Mouse (Mus musculus): ENCODE results near the gene Atp6v1fnb. TPM values are rescaled to one million over a fixed set of nuclear protein-coding genes. Genes with fewer than 3 reads are reported as not detected.

The Atp6v1fnb gene
- polyA plus RNA-seq, 1 experiment, result 0.17 TPM

- DNase-seq, result no peak
- TF ChIP-seq CTCF (conservative IDR thresholded peaks at IDR 0.05; ENCODE audit: insufficient read depth, insufficient read length, low read depth, low read length) (no peak), POLR2A (IDR thresholded peaks at IDR 0.05; ENCODE audit: low read depth, low read length) (no peak)
- no peak overlapping the region for H3K27ac ChIP-seq (ENCODE audit: insufficient read depth, low read depth, low read length)
- H3K27me3 ChIP-seq (replicated peaks; ENCODE audit: control insufficient read depth, insufficient read depth, low read length), result peaks cover 5% of the 10 kb centered on the region
- H3K36me3 ChIP-seq (ENCODE audit: control insufficient read depth, insufficient read depth, low read length), result no peaks in the 10 kb centered on the region
- H3K4me3 ChIP-seq (ENCODE audit: insufficient read depth, low read depth, low read length), result peak overlapping the region; percentile 48
- H3K4me1 ChIP-seq (ENCODE audit: control insufficient read depth, insufficient read depth, low read length), result no peaks in the 10 kb centered on the region
Measured at GRCm38 (mm10) chr6:29432676-29433037, 38.6 kb upstream of the Atp6v1fnb start.

DNA sequence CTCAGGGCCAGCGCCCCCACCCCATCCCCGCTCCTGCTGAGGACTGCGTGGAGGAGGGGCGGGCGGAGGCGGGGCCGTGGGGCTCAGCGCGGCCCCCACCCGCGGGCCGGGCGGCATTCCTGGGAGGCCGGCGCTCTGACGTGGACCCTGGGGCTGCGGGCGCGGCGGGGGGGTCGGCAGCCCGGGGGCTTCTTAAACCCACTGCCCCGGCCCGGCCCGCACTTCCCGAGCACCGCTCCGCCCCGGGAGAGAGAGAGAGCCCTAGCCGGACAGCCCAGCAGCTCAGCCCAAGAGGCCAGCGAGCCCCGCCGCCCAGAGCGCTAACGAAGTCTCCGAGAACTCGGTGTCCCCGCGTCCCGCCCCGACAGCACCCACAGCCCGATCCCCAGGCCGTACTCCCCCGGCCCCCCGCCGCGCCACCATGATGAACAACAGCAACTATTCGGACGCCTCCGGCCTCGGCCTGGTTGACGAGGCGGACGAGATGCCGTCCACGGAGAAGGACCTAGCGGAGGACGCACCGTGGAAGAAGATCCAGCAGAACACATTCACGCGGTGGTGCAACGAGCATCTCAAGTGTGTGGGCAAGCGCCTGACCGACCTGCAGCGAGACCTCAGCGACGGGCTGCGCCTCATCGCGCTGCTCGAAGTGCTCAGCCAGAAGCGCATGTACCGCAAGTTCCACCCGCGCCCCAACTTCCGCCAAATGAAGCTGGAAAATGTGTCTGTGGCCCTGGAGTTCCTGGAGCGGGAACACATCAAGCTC, 38.0 kb upstream of the Atp6v1fnb start, which contains the start of gene Flnc:
Gene Flnc (plus strand): TSS at position 219 of the 766 bp plus-strand sequence.
- Histone ChIP-seq H3K27ac (ENCODE audit: insufficient read depth, low read depth, low read length) (no peak within 1 kb of the TSS), H3K27me3 (replicated peaks; ENCODE audit: control insufficient read depth, insufficient read depth, low read length) (peaks cover 5% of the 10 kb centered on the region), H3K4me1 (ENCODE audit: control insufficient read depth, insufficient read depth, low read length) (no peaks in the 10 kb centered on the region), H3K36me3 (ENCODE audit: control insufficient read depth, insufficient read depth, low read length) (no peaks in the 10 kb centered on the region), H3K4me3 (ENCODE audit: insufficient read depth, low read depth, low read length) (peak within 1 kb of the TSS; percentile 48)
- no peak for TF ChIP-seq POLR2A (IDR thresholded peaks at IDR 0.05; ENCODE audit: low read depth, low read length)
- TF ChIP-seq CTCF (conservative IDR thresholded peaks at IDR 0.05; ENCODE audit: insufficient read depth, insufficient read length, low read depth, low read length), result no peak
- DNase-seq, result peak; percentile 14
- 1% methylated on average over 71 of the region's 77 CpGs for WGBS

DNA sequence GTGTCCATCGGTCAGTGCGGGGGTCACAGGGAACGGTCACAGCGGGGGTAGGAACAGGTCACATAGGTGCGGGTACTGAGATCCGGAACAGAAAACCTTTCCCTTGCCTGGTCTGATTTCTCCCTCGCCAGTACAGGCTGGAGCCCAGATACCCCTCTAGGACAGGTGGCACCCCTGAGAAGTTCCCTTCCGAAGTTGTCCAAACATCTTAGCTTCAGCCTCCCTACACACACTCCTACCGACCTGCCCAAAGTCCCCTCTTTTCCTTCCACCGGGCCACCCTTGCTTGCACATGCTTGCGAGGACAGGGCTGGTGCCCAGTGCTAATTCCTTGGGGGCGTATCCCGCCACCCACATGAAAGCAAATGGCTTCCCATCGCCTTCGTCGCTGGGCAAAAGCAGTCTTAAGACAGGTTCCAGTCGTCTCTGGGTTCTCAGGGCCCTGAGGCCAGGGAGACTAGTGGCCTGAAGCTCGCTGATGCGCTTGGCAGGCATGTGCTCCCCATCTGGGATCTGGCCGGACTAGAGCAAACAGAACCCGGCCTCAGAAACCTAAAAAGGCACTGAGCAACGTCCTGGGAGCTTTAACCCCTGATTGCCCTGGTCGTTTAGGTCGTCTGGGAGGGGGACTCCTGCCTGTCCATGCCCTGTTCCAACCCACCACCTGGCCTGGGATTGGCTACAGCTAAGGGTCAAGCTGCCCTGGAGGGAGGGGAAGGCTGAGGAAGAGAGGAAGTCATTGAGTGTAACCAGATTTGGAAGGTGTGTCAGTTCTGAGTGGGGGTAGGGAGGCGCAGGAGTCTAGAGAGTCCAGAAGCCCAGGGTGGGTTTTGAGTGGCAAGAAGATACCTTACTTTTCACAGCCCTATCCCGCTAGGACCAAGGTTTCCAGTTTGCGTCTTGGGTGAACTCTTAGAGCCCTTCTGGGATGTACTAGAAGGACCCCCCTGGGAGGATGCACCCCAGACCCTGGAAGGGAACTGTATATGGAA, 37.1 kb upstream of the Atp6v1fnb start:
- no peaks in the 10 kb centered on the region for H3K36me3 ChIP-seq (ENCODE audit: control insufficient read depth, insufficient read depth, low read length)
- TF ChIP-seq CTCF (conservative IDR thresholded peaks at IDR 0.05; ENCODE audit: insufficient read depth, insufficient read length, low read depth, low read length) (no peak), POLR2A (IDR thresholded peaks at IDR 0.05; ENCODE audit: low read depth, low read length) (no peak)
- WGBS, result 28% methylated on average over 27 of the region's 27 CpGs
- H3K4me1 ChIP-seq (ENCODE audit: control insufficient read depth, insufficient read depth, low read length), result no peaks in the 10 kb centered on the region
- peaks cover 5% of the 10 kb centered on the region for H3K27me3 ChIP-seq (replicated peaks; ENCODE audit: control insufficient read depth, insufficient read depth, low read length)
- no peak overlapping the region for H3K27ac ChIP-seq (ENCODE audit: insufficient read depth, low read depth, low read length)
- no peak for DNase-seq
- peak overlapping the region; percentile 48; the same call in 1 of the 2 replicates for H3K4me3 ChIP-seq (ENCODE audit: insufficient read depth, low read depth, low read length)

- Histone ChIP-seq H3K27ac (ENCODE audit: insufficient read depth, low read depth, low read length) (no peak overlapping the region), H3K36me3 (ENCODE audit: control insufficient read depth, insufficient read depth, low read length) (no peaks in the 10 kb centered on the region), H3K4me1 (ENCODE audit: control insufficient read depth, insufficient read depth, low read length) (no peaks in the 10 kb centered on the region), H3K4me3 (ENCODE audit: insufficient read depth, low read depth, low read length) (no peak overlapping the region), H3K27me3 (replicated peaks; ENCODE audit: control insufficient read depth, insufficient read depth, low read length) (peaks cover 5% of the 10 kb centered on the region)
- no peak for TF ChIP-seq POLR2A (IDR thresholded peaks at IDR 0.05; ENCODE audit: low read depth, low read length)
- no peak for TF ChIP-seq CTCF (conservative IDR thresholded peaks at IDR 0.05; ENCODE audit: insufficient read depth, insufficient read length, low read depth, low read length)
- 46% methylated on average over 13 of the region's 13 CpGs for WGBS
- DNase-seq, result no peak
Measured at GRCm38 (mm10) chr6:29434911-29435691, 36.1 kb upstream of the Atp6v1fnb start.

- WGBS, result 52% methylated on average over 6 of the region's 6 CpGs
- no peaks in the 10 kb centered on the region for H3K36me3 ChIP-seq (ENCODE audit: control insufficient read depth, insufficient read depth, low read length)
- DNase-seq, result no peak
- H3K27me3 ChIP-seq (replicated peaks; ENCODE audit: control insufficient read depth, insufficient read depth, low read length), result peaks cover 5% of the 10 kb centered on the region
- H3K4me1 ChIP-seq (ENCODE audit: control insufficient read depth, insufficient read depth, low read length), result no peaks in the 10 kb centered on the region
- no peak overlapping the region for H3K27ac ChIP-seq (ENCODE audit: insufficient read depth, low read depth, low read length)
- no peak overlapping the region for H3K4me3 ChIP-seq (ENCODE audit: insufficient read depth, low read depth, low read length)
- TF ChIP-seq CTCF (conservative IDR thresholded peaks at IDR 0.05; ENCODE audit: insufficient read depth, insufficient read length, low read depth, low read length) (no peak), POLR2A (IDR thresholded peaks at IDR 0.05; ENCODE audit: low read depth, low read length) (no peak)
Measured at GRCm38 (mm10) chr6:29435940-29436451, 35.2 kb upstream of the Atp6v1fnb start.

DNA sequence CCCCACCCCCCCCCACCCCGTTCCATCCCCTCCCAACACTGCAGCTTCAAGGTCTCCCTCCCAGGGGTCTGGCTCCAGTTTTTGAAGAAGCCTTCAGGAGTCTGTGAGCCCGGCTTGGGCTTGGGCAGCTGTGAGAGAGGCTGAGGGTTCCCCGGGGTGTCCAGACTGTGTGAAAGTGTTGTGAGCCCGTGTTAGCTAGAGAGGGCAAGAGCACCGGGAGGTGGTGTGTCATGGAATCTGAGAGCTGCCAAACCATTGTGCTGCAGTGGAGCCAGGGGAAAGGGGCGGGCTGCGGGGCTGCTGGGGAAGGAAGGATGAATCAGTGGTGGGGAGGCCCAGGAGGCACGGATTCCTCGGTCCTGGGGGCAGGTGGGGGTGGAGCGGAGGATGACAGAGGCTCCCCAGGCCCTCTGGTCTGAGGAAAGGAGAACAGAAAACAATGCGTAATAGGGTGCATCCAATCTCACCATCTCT, 34.7 kb upstream of the Atp6v1fnb start:
- Histone ChIP-seq H3K27ac (ENCODE audit: insufficient read depth, low read depth, low read length) (no peak overlapping the region), H3K4me1 (ENCODE audit: control insufficient read depth, insufficient read depth, low read length) (no peaks in the 10 kb centered on the region), H3K4me3 (ENCODE audit: insufficient read depth, low read depth, low read length) (no peak overlapping the region), H3K27me3 (replicated peaks; ENCODE audit: control insufficient read depth, insufficient read depth, low read length) (peaks cover 5% of the 10 kb centered on the region), H3K36me3 (ENCODE audit: control insufficient read depth, insufficient read depth, low read length) (no peaks in the 10 kb centered on the region)
- 26% methylated on average over 11 of the region's 11 CpGs for WGBS
- no peak for TF ChIP-seq POLR2A (IDR thresholded peaks at IDR 0.05; ENCODE audit: low read depth, low read length)
- no peak for TF ChIP-seq CTCF (conservative IDR thresholded peaks at IDR 0.05; ENCODE audit: insufficient read depth, insufficient read length, low read depth, low read length)
- DNase-seq, result no peak

All from kidney, adult 2 months (tissue).